Mouse (Mus musculus) heart, postnatal 10 days (tissue): ENCODE measurements at regions not wholly inside any gene's neighbourhood (a gene's known extent, or its start where the extent isn't known, plus 50 kb on each side); places are given as distances from the start of the nearest gene placed in this dataset.
A peak's percentile ranks its signal among the peaks of the same experiment; 100 is the strongest.

Experiments
- DNase-seq, 2 experiments: peaks; one replicate each; pipeline ENCODE4 v3.0.0; 2021
- intact Hi-C: fragments of 180-260 bp; cut with DNase I; formaldehyde crosslinking; loops from one replicate; pipeline ENCODE4 v1.15.1; 2025

DNA sequence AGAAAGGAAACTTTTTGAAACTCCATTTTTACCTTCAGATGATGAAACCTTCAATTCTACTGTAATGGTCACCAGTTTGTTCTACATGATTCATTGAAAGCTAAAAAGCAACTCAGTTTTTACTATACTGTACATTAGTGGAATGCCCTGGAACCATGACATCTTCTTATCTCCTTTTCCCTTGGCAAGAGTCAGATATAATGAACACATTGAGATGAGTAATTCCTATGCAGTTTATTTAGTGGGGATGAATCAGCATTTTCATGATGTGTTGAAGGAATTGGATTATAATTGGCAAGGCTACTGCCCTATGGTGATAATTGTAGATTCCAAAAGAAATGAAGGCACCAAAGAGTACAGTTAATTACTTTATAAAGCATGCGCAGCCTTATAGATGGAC, 165.8 kb upstream of the Mmadhc start:
- no peak for DNase-seq
- intact Hi-C loops: no loop called here

GRCm38 (mm10) chr2:50456654-50457053, 160.1 kb upstream of the Mmadhc start:
- intact Hi-C loops: no loop called here
- no peak for DNase-seq

DNA sequence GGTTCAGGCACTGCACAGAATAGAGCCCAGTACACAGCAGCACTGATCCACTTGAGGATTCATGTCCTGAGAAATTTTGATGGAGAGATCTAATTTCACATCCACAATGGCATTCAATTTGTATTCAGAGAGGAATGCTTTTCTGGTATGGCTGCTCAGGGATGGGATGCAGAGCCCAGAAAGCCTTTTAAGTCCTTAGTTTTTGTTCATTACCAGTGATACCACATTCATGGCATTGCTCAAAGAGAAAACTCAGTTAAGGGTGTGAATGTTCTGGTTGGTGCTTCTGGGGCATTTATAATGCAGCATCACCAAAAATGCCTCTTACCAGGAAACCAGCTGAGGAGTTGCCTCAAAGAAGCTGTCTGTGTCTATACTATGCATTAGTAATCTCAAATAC, 151.5 kb upstream of the Mmadhc start:
- no peak for DNase-seq
- intact Hi-C loops: no loop called here

DNA sequence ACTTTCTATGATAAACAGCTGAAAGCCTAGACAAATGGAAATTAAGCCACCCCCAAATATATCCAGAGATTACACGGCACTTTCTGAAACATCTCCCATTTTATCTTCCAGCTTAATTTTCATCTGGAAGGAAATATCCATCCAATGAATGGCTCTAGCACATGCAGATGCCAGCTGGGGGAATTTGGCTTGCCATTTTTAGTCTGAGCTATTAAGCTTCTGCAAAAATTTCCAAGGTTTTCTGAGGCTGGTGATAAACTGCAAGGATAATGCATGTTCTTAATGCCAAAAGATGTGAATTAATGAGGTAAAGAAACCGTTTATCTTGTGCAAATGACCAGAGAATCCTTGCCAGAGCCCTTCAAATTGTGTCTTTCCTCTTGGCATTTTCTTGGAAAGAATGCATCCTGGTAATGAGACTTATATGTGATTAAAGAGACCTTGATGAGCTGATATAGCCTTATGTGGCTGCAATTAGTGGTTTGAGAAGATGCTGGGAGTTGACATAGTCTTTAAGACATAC, 149.4 kb upstream of the Mmadhc start:
- intact Hi-C loops: no loop called here
- DNase-seq: no peak

GRCm38 (mm10) chr2:50440333-50440732, 143.7 kb upstream of the Mmadhc start:
- intact Hi-C loops: no loop called here
- no peak for DNase-seq

DNA sequence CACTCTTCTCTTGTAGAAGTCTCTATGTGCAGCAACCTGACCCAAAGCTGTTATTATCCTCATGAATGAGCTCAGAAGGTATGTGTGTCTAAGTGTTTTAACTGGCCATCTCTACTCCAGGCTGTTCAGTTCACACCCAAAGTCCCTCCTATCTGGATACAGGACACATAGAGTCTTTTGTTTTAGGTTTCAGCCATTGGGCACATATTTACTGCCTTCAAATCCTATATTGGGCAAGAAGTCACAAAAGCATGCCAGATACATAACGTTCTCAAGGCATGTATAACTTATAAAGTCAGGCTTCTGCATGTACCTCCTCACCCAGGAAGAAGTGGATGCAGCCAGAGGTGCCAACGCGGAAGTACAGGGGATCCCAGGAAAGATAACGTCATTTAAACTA, 136.6 kb upstream of the Mmadhc start:
- DNase-seq: no peak
- intact Hi-C loops: no loop called here

DNA sequence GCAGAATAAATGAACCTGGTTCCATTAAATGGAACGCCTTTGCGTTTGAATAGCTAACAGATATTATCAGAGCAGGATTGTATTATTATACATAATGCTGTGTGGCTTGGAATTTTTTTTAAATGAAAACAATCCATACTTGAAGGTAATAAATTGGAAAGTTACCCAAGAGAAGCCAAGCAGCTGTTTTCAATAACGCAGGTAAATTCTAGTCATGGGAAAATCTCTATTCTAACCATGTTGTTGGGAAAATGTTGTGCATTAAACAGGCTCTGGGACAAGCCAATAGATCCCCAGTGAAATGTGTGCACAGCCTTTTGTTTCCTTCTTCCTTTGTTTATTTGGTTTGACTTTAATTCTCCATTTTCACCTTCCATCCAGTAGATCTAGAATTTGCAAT, 128.6 kb upstream of the Mmadhc start:
- intact Hi-C loops: no loop called here
- DNase-seq: no peak

DNA sequence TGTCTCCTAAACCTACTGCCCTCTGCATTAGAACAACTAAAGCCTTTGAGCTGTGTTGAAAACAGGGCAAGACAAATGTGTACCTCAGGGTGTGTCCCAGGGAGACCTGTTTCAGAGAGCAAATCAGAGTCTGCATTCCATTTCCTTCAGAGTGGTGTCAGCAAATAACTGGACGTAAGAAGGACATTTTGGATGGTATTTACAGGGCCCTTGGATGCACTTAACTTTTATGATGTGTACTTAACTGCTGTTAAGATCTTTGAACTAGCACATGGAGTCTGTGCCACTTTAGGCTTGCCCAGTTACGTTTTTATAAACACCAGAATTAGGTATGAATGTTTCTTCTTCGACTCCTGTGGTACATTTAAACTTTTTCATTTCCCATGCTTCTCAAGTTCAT, 123.0 kb upstream of the Mmadhc start:
- DNase-seq: no peak
- intact Hi-C loops: no loop called here

- peak; percentile 4 to 10 for DNase-seq
- intact Hi-C loops: no loop called here
Measured at GRCm38 (mm10) chr2:50417643-50418042, 121.0 kb upstream of the Mmadhc start.

- intact Hi-C loops: no loop called here
- DNase-seq: no peak
Measured at GRCm38 (mm10) chr2:50417135-50417534, 120.5 kb upstream of the Mmadhc start.

- intact Hi-C loops: no loop called here
Measured at GRCm38 (mm10) chr2:50416056-50416455, 119.5 kb upstream of the Mmadhc start.

DNA sequence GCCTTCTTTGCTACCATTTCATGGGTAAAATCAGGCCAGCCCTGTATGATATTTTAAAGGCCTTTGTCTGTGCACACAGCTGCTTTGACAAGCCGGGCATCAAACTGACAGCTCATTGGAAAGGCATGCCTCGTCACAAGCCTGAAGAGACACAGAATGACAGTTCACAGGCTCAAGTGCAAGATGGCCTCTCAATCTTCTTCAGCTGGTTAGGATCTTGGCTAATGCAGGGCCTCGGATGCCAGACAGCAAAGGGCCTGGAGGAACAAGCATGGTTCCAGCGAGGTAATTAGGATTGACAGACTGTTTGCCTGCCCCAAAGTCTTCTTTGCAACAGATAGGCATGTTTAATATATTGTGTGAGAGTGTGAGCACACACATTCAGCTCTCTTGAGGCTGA, 109.3 kb upstream of the Mmadhc start:
- intact Hi-C loops: no loop called here
- DNase-seq: no peak

More at GRCm38 (mm10) chr2:50416056-50416455, 119.5 kb upstream of the Mmadhc start:
- DNase-seq: no peak

DNA sequence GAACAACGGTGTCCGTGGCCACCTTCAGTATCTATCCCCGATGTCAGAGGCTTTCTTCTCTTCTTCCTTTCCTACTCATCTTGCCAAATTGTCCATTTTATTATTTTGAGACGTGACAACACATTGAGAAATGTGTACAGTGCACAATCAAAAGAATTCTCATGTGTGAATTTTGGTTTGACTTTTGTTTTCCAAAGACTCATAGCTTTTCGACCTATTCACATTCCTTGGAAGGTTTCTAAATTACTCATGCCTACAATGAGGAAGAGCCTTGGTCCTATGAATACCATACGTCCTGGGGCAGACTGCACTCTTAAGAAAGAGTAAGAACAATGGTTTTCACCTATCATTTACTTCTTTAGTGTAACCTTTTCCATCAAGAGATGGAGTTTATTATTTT, 106.5 kb upstream of the Mmadhc start:
- intact Hi-C loops: no loop called here
- no peak for DNase-seq

- no peak for DNase-seq
- intact Hi-C loops: no loop called here
Measured at GRCm38 (mm10) chr2:50398576-50398975, 102.0 kb upstream of the Mmadhc start.

DNA sequence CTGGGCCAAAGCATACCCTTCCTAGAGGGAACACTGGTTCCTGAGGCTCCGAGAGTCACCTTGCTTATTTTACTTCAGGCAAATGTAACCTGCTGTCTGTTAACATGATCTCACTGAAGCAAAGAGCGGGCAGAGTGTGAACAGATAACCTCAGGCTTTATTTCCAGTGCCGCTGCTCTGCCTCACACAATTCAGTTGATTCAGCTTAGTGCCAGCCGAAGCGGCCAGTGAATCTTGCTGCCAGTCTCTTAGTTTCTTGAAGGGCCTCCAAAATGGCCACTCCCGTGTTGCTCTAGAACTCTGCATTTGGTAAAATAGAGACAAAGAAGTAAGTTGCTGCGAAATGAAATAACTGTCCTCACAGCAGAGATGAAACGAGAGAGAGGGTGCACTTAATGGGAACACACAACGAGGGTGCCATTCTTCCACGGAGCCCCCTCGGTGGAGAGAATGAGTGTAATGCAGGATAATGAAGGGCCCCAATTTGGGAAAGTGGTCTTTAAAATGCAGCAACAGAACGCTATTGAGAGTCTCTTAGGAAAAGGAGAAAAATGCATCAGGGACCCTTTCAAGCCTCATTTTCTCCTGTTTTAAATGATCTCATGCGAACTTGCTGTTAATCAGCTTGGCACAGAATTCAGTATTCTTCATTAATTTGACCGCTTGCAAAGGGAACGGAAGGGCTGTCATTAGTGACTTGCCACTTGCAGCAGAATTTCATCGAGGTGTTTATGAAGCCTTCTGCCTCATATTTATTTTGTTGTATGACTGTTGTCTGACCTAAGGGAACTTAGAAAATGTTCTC, 81.2 kb upstream of the Mmadhc start:
- no peak for DNase-seq
- intact Hi-C loops: no loop called here

GRCm38 (mm10) chr2:50373626-50374025, 77.0 kb upstream of the Mmadhc start:
- DNase-seq: peak; percentile 29 to 36

DNA sequence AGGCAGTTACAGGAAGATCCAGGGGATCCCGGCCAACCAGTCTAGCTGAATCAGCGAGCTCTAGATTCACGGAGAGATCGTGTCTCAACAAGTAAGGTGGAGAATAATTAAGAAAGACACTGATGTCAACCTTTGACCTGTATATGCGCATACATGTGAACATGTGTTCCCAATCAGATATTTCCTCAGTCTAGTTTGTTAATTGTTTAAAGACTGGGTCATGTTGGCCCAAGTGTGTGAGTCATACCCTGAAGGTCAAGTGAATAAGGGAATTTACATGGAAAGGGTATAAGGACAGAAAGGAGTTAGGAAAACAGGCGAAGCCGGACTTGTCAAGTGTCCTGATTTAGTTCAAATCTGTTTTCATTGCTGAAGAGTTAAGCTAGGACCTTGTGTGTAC, 76.4 kb upstream of the Mmadhc start:
- DNase-seq: no peak
- intact Hi-C loops: no loop called here

More at GRCm38 (mm10) chr2:50373626-50374025, 77.0 kb upstream of the Mmadhc start:
- intact Hi-C loops: no loop called here

DNA sequence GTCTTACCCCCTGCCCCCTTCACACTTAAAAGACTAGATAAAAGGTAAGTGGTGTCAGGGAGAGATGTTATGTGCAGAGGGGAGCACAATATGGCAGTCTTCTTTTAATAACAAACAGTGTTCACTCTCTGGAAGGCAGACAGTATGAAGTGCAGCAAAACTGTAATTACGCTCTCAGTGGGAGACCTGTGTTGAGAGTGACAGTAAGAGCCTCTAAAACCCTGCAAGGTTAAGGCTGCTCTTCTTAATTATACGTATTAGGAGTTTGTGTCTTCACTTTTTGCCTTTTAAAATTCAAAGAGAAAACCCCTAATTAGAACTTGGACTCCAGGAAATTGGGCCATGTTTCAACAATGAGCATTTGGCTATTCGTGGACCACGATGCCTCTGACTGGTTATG, 72.2 kb upstream of the Mmadhc start:
- intact Hi-C loops: no loop called here
- no peak for DNase-seq

DNA sequence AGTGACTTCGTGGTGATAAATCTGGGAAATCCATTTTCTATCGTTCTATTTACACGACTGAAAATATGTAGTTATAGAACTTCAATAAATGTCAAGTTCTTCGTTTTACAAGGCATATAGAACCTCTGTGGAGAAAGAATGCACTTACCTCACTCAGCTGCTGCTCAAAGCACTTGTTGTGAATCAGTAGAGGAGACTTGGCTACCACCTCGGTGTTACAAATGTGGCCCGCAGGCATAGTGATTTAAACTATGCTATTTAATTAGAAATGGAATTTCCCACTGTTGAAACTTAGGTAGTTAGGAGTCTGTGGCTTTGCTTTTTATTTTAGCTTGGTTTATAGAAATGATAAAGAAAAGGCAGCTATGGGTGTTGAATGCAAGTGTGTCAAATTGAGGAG, 71.8 kb upstream of the Mmadhc start:
- intact Hi-C loops: no loop called here
- DNase-seq: no peak

DNA sequence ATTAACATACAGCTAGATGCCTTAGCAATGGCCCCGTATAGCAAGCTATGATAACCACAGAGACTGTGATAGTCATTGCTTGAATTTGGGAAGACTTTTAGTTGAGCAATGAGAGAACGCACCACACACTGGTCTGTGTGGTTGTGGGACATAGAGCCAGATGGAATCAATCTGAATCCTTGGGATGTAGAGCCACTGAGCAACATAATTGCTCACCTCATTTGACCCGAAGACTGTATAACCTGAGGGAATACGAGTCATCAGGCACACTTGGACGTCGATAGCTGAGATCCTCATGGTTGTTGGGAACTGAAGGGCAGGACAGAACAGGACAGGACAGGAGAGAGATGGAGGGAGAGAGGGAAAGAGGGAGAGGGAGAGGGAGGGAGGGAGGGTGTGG, 68.6 kb upstream of the Mmadhc start:
- intact Hi-C loops: no loop called here
- DNase-seq: no peak

DNA sequence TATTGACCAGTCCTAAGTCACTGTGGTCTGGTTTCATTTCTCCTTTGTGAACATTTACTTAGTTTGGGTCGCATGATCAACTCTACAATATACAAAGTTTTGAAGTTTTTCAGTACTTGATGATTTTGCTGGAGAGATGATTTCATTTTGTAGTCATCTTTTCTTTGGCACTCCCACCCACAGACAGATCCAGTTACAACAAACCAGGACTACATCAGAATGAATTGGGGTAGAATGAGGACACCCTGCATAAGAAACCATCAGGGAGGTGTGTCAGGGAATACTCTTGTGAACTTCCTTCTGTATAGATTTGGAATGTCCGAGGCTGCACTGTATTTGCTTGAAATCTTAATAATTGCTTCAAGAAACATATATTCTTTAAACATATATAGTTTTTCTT, 59.5 kb upstream of the Mmadhc start:
- intact Hi-C loops: no loop called here

DNA sequence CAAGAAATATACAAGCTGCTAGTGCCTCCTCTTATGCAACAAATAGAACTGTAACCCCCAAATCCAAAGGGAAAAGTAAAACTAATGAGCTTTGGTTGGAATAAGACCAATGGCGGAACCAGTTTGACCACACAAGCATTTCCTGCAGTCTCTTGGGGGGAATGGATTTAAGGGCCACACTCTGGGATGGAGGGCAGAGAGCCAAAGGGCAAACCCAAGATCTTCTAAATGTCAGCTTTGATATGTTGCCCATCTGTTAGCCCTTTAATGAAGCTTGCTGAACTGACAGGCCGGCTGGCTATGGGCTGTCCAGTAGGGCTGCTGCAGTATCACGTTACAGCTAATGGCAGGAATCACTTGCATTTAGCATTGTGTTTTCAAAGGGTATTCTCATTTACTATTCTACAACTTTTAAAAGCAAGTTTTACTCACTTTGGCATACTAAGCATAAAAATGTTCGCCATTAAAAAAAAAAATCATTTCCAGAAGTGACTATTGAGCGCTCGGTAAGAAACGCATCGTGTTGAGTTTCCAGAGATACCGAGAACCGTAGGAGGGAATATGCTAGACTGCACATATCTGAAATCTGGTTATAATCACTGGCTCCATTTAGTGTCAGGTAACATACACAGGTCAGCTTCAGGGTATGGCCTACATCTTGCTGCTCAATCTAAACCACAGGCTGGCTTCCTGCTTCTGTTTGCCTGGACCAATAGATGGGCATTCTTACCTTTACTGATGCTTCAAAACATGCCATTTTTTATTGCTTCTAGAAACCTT, 51.1 kb upstream of the Mmadhc start:
- intact Hi-C loops: no loop called here

More for the DNA sequence above, 59.5 kb upstream of the Mmadhc start:
- DNase-seq: no peak

More for the DNA sequence above, 51.1 kb upstream of the Mmadhc start:
- DNase-seq: no peak
